Mouse (Mus musculus): ENCODE measurements around the gene Mvd. TPM values are rescaled to one million over a fixed set of nuclear protein-coding genes. Genes with fewer than 3 reads are reported as not detected.

Gene Mvd
- total RNA-seq, 2 experiments from 2014 or later = 8.0 to 8.4 TPM

- no peak for DNase-seq
These were observed 13.9 kb upstream of the Mvd start for GRCm38 (mm10) chr8:122457171-122457570.

- no peak for DNase-seq
These were observed 11.2 kb upstream of the Mvd start for GRCm38 (mm10) chr8:122454409-122454808.

- DNase-seq = no peak
These were observed 8.9 kb upstream of the Mvd start for GRCm38 (mm10) chr8:122452154-122452553.

- DNase-seq = peak; percentile 62
These were observed 8.0 kb upstream of the Mvd start for GRCm38 (mm10) chr8:122451161-122451703.

GRCm38 (mm10) chr8:122445203-122445602 is 2.0 kb upstream of the Mvd start:
- DNase-seq = peak; percentile 33

GRCm38 (mm10) chr8:122444058-122444748 is 981 bp upstream of the Mvd start:
- DNase-seq = peak; percentile 93

GRCm38 (mm10) chr8:122442781-122443180 is 441 bp downstream of the Mvd start:
- DNase-seq = no peak

- no peak for DNase-seq
These were observed 866 bp downstream of the Mvd start for GRCm38 (mm10) chr8:122442356-122442755.

- no peak for DNase-seq
These were observed 1.9 kb downstream of the Mvd start for GRCm38 (mm10) chr8:122441326-122441725.

- DNase-seq = no peak
These were observed 3.9 kb downstream of the Mvd start for GRCm38 (mm10) chr8:122439336-122439735.

- no peak for DNase-seq
These were observed 5.4 kb downstream of the Mvd start for GRCm38 (mm10) chr8:122437708-122438331.

GRCm38 (mm10) chr8:122436586-122437125 is 6.6 kb downstream of the Mvd start:
- no peak for DNase-seq

- no peak for DNase-seq
These were observed 7.1 kb downstream of the Mvd start for GRCm38 (mm10) chr8:122436146-122436545.

- no peak for DNase-seq
These were observed 7.8 kb downstream of the Mvd start for GRCm38 (mm10) chr8:122435375-122435774.

- peak; percentile 21 for DNase-seq
These were observed 9.8 kb downstream of the Mvd start for GRCm38 (mm10) chr8:122433269-122433905.

- DNase-seq = peak; percentile 81
These were observed 10.6 kb downstream of the Mvd start, which contains the start of gene Cyba for GRCm38 (mm10) chr8:122432443-122433268. TSS of gene Cyba (minus strand) at chr8:122432930.

GRCm38 (mm10) chr8:122431694-122432442 is 11.4 kb downstream of the Mvd start:
- DNase-seq = peak; percentile 35

- DNase-seq = no peak
These were observed 12.6 kb downstream of the Mvd start for GRCm38 (mm10) chr8:122430646-122431045.

- no peak for DNase-seq
These were observed 13.1 kb downstream of the Mvd start for GRCm38 (mm10) chr8:122430058-122430636.

- DNase-seq = no peak
These were observed 15.1 kb downstream of the Mvd start for GRCm38 (mm10) chr8:122428163-122428562.

- no peak for DNase-seq
These were observed 15.6 kb downstream of the Mvd start for GRCm38 (mm10) chr8:122427607-122428006.

Data from heart, postnatal 4 days (tissue).